Mouse (Mus musculus) lung, adult 2 months (tissue): ENCODE results near the gene Fbrs.

Source experiments
- CTCF ChIP-seq: fragments of 200-500 bp; IDR thresholded peaks from 2 replicates; pipeline ENCODE4 v1.5.1; 2011; ENCODE audit warnings: mild to moderate bottlenecking, low read length, control low read depth; ENCODE audit not compliant: insufficient read depth
- POLR2A ChIP-seq: fragments of 200-500 bp; IDR thresholded peaks from 2 replicates; pipeline ENCODE4 v1.6.1; 2011; ENCODE audit warnings: low read depth, mild to moderate bottlenecking, control low read depth, low read length, borderline replicate concordance; ENCODE audit errors: extremely low read depth

- TF ChIP-seq POLR2A: no peak
- TF ChIP-seq CTCF: no peak
Measured at GRCm38 (mm10) chr7:127435206-127435605, 43.8 kb upstream of the Fbrs start.
